Mouse (Mus musculus) megakaryocyte progenitor cell, adult 5-6 weeks (primary cell): ENCODE data around the gene Pou6f2. TPM values are rescaled to one million over a fixed set of nuclear protein-coding genes. Genes with fewer than 3 reads are reported as not detected.

Source experiments
- ATAC-seq: replicated peaks from 2 replicates; pipeline ENCODE4 v1.8.0; 2016; ENCODE audit warnings: mild to moderate bottlenecking, moderate TSS enrichment, inconsistent platforms; ENCODE audit not compliant: poor library complexity
- total RNA-seq, 2 experiments: library from RNA; stranded (forward) in 1 of 2; stranded (reverse) in 1 of 2; fragments of 157-497, 149-512 nt in 1 of 2; fragments of 200-1000 nt in 1 of 2; gene quantifications; 2 replicates each; pipeline versions ENCODE4 v1.2.3 to v1.2.4; 2015 to 2017

Gene Pou6f2
- total RNA-seq (2015) (not detected in 2 replicates), total RNA-seq (2017) (not detected in 2 replicates)

DNA sequence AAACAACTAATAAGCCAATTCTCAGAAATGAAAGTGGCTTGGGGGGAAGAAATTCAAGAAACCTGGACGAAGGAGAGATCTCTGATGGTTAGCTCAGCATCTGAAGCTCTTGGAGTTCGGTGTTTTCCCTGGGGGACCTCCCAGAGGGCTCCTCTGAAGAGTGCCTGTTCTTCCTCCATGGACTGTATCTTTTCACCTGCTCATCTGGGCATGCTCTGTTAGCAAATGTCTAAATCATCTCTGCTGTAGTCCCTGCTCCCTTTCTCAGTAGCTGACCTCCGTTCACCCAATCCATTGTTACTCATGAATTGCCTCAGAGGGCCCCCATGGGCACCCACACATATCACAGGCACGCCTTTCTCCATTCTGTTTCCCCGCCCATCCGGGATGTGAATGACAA lies at the start of gene Pou6f2:
TSS of gene Pou6f2 (minus strand) at position 101 of the 400 bp plus-strand sequence.
- no peak for ATAC-seq

DNA sequence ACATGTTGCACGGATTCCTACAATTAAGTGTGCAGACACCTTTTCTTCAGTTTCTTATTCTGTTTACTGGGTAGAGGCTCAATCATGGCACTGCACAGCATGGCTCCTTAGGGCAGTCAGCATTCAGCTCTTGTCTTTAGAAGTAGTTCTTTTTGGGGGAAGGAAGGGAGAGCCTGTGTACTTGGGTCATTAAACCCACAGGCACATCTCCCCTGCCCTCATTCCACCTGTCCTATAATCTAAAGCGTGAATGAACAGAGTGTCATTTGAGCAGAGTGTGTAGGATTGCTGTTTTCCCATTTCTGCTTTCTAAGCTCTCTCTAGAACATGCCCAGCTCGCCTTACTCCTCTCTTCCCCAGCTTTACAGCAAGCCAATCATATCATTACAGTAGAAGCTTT lies 42.4 kb upstream of the Pou6f2 start:
- no peak for ATAC-seq

- no peak for ATAC-seq
These were observed 9.8 kb downstream of the Pou6f2 start for GRCm38 (mm10) chr13:18387673-18388072.

DNA sequence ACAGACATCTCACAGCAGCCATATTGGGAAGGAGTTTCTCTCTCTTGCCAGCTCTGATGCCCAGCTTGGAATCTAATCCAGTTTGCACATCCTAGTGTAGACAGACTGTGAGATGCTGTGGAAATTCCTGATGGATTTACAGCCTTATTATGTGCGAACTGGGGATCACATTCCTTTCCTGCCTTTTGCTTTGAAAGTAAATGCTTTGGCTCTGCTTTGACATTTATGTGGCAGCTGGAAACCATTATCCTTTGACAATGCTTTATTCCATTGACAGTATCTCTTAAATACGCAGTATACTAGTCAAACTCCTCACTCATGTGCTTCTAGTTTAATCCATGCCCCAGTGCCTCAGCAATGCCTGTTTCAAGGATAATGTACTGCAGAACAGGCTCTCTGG lies 34.1 kb downstream of the Pou6f2 start:
- ATAC-seq = no peak

- ATAC-seq = no peak
These were observed 52.7 kb downstream of the Pou6f2 start for GRCm38 (mm10) chr13:18344580-18345333.

GRCm38 (mm10) chr13:18338910-18339501 lies 58.5 kb downstream of the Pou6f2 start:
- ATAC-seq = no peak

GRCm38 (mm10) chr13:18338022-18338421 lies 59.5 kb downstream of the Pou6f2 start:
- ATAC-seq = no peak

GRCm38 (mm10) chr13:18334035-18334434 lies 63.5 kb downstream of the Pou6f2 start:
- no peak for ATAC-seq

DNA sequence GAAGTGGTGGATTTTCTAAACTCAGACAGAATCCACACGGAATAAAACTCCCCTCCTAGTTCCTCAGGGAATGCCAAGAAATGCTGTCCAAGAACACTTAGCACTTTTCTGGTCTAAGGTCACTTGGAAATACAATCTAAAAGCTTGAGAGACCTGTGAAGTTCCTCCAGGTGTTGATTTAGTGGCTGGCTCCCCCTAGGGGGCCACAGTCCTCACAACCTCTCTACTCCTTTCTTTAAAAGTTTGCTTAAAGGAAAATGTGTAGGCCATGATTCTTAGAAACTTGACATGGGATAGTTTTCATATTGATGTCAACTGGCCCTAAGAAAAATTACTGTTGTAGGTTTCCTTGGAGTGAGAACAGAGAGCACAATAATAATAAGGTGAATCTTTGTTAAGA lies 64.9 kb downstream of the Pou6f2 start:
- ATAC-seq = no peak

- ATAC-seq = no peak
These were observed 73.4 kb downstream of the Pou6f2 start for GRCm38 (mm10) chr13:18323980-18324678.

DNA sequence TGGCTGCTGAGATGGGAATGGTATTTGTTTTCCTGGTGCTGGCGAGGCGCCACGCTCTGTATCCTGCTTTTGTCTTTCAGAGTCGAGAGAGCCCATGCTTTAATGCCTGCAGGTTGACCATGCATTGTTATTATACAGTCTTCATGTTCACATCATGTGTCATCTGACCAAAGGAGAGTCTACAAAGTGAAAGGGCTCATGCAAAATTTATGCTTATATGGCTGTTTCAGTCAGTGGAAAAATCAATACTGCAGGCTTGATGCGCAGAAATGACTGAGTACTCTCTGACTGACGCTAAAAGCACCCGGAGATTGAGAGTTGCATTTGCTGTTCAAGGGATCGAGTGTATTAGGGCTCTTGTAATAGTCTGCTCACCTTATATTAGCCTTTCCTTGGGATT lies 74.1 kb downstream of the Pou6f2 start:
- ATAC-seq = no peak

DNA sequence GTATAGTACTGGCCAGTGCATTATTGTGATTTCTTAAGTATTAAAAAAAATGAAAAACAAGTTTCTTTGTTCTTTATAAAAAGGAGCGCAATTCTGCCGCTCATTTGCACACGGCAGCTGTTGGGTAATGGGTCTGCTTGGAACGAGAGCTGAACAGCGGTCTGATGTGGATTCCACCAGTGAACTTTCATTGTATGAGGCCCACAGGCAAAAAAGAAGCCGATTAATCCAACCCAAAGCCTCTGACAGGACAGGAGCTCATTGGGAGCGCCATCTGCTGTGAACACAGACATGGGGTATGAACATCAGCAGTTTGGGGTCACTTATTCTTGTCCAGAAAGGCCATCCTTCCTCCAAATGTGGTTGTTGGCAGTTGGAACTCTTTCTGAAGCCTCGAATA lies 84.9 kb downstream of the Pou6f2 start:
- ATAC-seq = no peak

GRCm38 (mm10) chr13:18309024-18309423 lies 88.5 kb downstream of the Pou6f2 start:
- ATAC-seq = no peak

GRCm38 (mm10) chr13:18306506-18307145 lies 90.9 kb downstream of the Pou6f2 start:
- ATAC-seq = no peak

DNA sequence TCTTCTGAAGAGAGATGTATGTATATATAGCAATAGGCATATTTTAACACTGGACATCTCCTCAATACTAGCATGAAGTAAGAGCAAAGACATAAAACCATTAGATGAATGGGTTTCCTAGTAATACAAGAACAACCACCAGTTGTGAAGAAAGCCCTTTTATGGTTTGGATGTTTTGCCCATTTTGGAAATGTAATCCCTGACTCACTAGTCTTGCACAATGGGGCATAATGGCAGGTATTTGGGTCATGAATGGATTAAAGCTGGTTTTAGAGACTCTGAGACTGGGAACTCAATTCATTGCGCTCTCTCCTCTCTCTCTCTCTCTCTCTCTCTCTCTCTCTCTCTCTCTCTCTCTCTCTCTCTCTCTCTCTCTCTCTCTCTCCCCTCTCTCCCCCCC lies 97.5 kb downstream of the Pou6f2 start:
- ATAC-seq = no peak

GRCm38 (mm10) chr13:18293438-18293837 lies 104.0 kb downstream of the Pou6f2 start:
- no peak for ATAC-seq

- ATAC-seq = no peak
These were observed 107.1 kb downstream of the Pou6f2 start for GRCm38 (mm10) chr13:18290253-18290914.

GRCm38 (mm10) chr13:18287536-18287935 lies 110.0 kb downstream of the Pou6f2 start:
- no peak for ATAC-seq

DNA sequence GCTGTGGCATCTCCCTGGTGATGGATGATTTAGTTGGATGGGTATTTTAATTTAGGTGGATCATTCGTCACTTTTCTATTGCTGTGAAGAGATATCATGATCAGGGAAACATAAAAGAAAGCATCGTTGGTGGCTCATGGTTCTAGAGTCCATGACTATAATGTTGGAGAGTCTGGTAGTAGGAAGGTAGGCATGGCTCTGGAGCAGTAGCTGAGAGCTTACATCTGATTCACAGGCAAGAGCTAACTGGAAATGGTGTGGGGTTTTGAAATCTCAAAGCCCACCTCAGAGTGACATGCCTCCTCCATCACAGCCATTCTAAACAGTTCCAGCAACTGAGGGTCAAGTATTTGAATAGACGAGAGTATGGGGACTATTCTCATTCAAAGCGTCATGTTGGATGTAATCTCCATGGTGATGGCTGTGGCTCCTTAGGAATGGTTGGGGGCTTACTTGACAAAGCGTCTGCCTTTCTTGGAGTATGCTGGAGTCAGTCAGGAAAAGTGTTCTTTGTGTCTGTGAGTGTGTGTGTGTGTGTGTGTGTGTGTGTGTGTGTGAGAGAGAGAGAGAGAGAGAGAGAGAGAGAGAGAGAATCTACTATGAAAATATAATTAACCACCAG lies 115.0 kb downstream of the Pou6f2 start:
- ATAC-seq = no peak

DNA sequence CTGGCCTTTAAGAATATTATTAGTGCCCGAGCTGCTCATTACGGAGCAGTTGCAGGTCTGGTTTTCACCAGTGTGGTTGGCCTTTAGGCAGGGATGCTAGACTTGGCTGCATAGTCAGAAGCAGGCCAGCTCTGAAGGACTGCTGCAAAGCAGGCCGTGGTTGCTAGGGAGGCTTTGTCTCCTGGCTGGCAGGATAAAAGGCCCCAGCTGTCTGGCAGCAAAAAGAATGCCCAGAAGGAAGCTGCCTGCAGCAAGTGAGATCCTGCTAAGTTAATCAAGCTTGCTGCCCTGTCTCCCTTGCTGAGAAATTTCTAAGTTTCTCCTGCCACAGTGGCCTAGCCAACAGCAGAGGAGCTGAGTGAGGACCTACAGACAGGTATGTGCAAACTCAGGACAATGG lies 116.4 kb downstream of the Pou6f2 start:
- ATAC-seq = no peak

GRCm38 (mm10) chr13:18253131-18253530 lies 144.4 kb downstream of the Pou6f2 start:
- ATAC-seq = no peak
